Mouse (Mus musculus) gonadal fat pad, adult 2 months (tissue): Measurements from ENCODE around the gene Bst2. TPM values are rescaled to one million over a fixed set of nuclear protein-coding genes. Genes with fewer than 3 reads are reported as not detected.

Experiments
- DNase-seq: peaks from one replicate; pipeline ENCODE4 v3.0.0-alpha.2; 2012; ENCODE audit warnings: low read depth
- polyA plus RNA-seq: library from polyadenylated mRNA; depleted of rRNA; stranded (reverse); fragments of >200 nt; gene quantifications from 2 replicates; pipeline ENCODE4 v1.2.3, GENCODE M21; 2012; rRNA removed

The Bst2 gene
- polyA plus RNA-seq = 123 and 139 TPM in 2 replicates

- peak; percentile 55 for DNase-seq
Observed at GRCm38 (mm10) chr8:71537028-71537867, at the start of gene Bst2. Gene Bst2, minus strand, starts transcription at chr8:71537456.

- no peak for DNase-seq
Observed at GRCm38 (mm10) chr8:71586891-71587290, 49.6 kb upstream of the Bst2 start.

- no peak for DNase-seq
Observed at GRCm38 (mm10) chr8:71580201-71580600, 42.9 kb upstream of the Bst2 start.

GRCm38 (mm10) chr8:71579476-71579875 lies 42.2 kb upstream of the Bst2 start:
- DNase-seq = no peak

- no peak for DNase-seq
Observed at GRCm38 (mm10) chr8:71579009-71579408, 41.8 kb upstream of the Bst2 start.

GRCm38 (mm10) chr8:71577856-71578387 lies 40.7 kb upstream of the Bst2 start:
- DNase-seq = no peak

GRCm38 (mm10) chr8:71575020-71575419 lies 37.8 kb upstream of the Bst2 start:
- no peak for DNase-seq

GRCm38 (mm10) chr8:71574426-71574825 lies 37.2 kb upstream of the Bst2 start:
- no peak for DNase-seq

- DNase-seq = peak; percentile 75
Observed at GRCm38 (mm10) chr8:71572847-71573633, 35.8 kb upstream of the Bst2 start.

- no peak for DNase-seq
Observed at GRCm38 (mm10) chr8:71572077-71572476, 34.8 kb upstream of the Bst2 start.

GRCm38 (mm10) chr8:71570291-71570954 lies 33.2 kb upstream of the Bst2 start:
- DNase-seq = peak; percentile 82

GRCm38 (mm10) chr8:71569366-71570290 lies 32.4 kb upstream of the Bst2 start:
- DNase-seq = peak; percentile 92

- DNase-seq = no peak
Observed at GRCm38 (mm10) chr8:71568941-71569340, 31.7 kb upstream of the Bst2 start.

GRCm38 (mm10) chr8:71568387-71568937 lies 31.2 kb upstream of the Bst2 start, which contains the start of gene Slc27a1:
Gene Slc27a1, plus strand, starts transcription at chr8:71568882.
- no peak for DNase-seq

- DNase-seq = no peak
Observed at GRCm38 (mm10) chr8:71567587-71567986, 30.3 kb upstream of the Bst2 start.

- DNase-seq = no peak
Observed at GRCm38 (mm10) chr8:71566501-71566900, 29.2 kb upstream of the Bst2 start, which contains the start of gene Nxnl1. Gene Nxnl1, minus strand, starts transcription at chr8:71566601.

GRCm38 (mm10) chr8:71563992-71564391 lies 26.7 kb upstream of the Bst2 start:
- no peak for DNase-seq

- DNase-seq = no peak
Observed at GRCm38 (mm10) chr8:71562751-71563150, 25.5 kb upstream of the Bst2 start.

GRCm38 (mm10) chr8:71561401-71561800 lies 24.1 kb upstream of the Bst2 start:
- no peak for DNase-seq

- DNase-seq = no peak
Observed at GRCm38 (mm10) chr8:71560765-71561164, 23.5 kb upstream of the Bst2 start.
